Mouse (Mus musculus): Measurements from ENCODE around the gene Babam2.

DNA sequence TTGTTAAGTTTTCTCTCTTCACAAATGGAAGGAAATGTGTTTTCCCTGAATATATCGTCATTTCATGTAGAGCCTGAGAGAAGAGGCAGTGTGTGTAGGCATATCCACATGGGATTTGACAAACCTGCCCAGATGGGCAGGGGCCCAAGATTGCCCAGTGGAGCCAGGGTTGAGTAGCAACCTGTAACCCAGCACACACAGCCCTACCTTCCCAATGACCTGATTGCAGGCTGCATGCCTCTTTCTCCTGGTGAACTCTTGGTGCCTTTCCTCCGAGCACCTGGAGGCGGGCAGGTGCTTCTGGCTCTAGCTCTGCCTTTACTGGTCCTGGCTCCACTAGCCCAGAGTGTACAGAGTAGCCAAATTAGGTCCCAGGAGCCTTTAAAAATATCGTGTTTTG lies 270.0 kb downstream of the Babam2 start:
- TF ChIP-seq TAL1 (IDR thresholded peaks at IDR 0.05; ENCODE audit: low read length) (no peak), GATA1 (IDR thresholded peaks at IDR 0.05; ENCODE audit: low read length) (no peak)

All from erythroblast, embryonic 14.5 days (primary cell).